Mouse (Mus musculus): ENCODE results near the gene Epop. TPM values are rescaled to one million over a fixed set of nuclear protein-coding genes. Genes with fewer than 3 reads are reported as not detected.
"Not testable (repeated sequence)": the region's sequence is repeated elsewhere in the genome, so short reads cannot be mapped to it uniquely, and the experiment has no call there.

The Epop gene
- polyA plus RNA-seq, 1 experiment from 2014 or later: 0.77 TPM

DNA sequence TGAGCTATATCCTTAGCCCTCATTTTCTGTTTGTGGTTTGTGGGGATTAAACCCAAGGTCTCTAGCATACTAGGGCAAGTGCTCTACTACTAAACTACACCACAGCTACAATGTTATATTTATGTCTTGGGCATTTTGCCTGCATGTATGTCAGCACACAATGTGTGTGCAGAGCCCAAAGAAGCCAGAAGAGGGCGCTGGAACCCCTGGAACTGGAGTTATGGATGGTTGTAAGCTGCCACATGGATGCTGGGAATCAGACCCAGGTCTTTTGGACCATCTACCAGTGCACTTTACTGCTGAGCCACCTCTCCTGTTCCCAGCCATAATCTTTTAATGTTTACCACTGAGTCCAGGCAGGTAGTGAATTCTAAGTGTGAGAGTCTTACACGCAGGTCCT lies 13.2 kb upstream of the Epop start:
- Histone ChIP-seq H3K9ac (ENCODE audit: low read length) (no peak overlapping the region), H3K27me3 (ENCODE audit: control insufficient read depth, insufficient read depth, low read length) (no peaks in the 10 kb centered on the region), H3K36me3 (ENCODE audit: control insufficient read depth, insufficient read depth, low read length) (no peaks in the 10 kb centered on the region), H3K4me3 (ENCODE audit: control insufficient read depth in 1 of 2, insufficient read depth in 1 of 2, low read depth in 1 of 2, low read length in 2 of 2) (no peak overlapping the region), H3K4me2 (ENCODE audit: low read length) (no peak overlapping the region), H3K4me1 (ENCODE audit: control insufficient read depth in 2 of 2, insufficient read depth in 2 of 2, low read length in 2 of 2) (no peaks in the 10 kb centered on the region), H3K9me3 (ENCODE audit: control insufficient read depth, low read length) (no peaks in the 10 kb centered on the region; the same call in 1 of the 2 replicates), H3K27ac (replicated peaks in 1 of 2; ENCODE audit: control insufficient read depth in 1 of 2, insufficient read depth in 1 of 2, low read depth in 2 of 2, low read length in 2 of 2) (no peak overlapping the region)
- WGBS: 51% methylated on average over 2 of the region's 2 CpGs
- ATAC-seq (ENCODE audit: insufficient number of reproducible peaks, insufficient read depth, low FRiP score, low read depth): no peak

DNA sequence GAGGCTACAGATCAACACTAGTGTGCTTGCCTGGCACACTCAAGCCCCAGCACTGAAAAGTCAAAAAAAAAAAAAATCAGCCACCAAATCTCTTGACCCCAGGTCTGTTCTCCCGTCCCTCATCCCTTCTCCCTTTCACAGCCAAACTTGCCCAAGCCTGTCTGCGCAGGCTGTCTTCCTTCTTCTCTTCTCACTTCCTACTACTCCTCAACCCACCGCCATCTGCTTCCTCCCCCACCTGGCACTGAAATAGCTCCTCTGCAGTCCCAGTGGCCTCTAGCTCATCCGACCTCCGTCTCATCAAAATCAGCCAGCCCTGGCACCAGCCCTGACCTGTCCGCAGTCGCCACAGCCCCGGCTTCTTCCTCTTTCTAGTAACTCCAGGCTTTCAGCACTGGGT lies 12.2 kb upstream of the Epop start:
- Histone ChIP-seq H3K4me2 (ENCODE audit: low read length) (no peak overlapping the region), H3K27me3 (ENCODE audit: control insufficient read depth, insufficient read depth, low read length) (no peaks in the 10 kb centered on the region), H3K36me3 (ENCODE audit: control insufficient read depth, insufficient read depth, low read length) (no peaks in the 10 kb centered on the region), H3K4me1 (ENCODE audit: control insufficient read depth in 2 of 2, insufficient read depth in 2 of 2, low read length in 2 of 2) (no peaks in the 10 kb centered on the region), H3K9me3 (ENCODE audit: control insufficient read depth, low read length) (no peaks in the 10 kb centered on the region; the same call in 1 of the 2 replicates), H3K4me3 (ENCODE audit: control insufficient read depth in 1 of 2, insufficient read depth in 1 of 2, low read depth in 1 of 2, low read length in 2 of 2) (no peak overlapping the region), H3K27ac (replicated peaks in 1 of 2; ENCODE audit: control insufficient read depth in 1 of 2, insufficient read depth in 1 of 2, low read depth in 2 of 2, low read length in 2 of 2) (no peak overlapping the region), H3K9ac (ENCODE audit: low read length) (no peak overlapping the region)
- WGBS: 49% methylated on average over 8 of the region's 8 CpGs
- no peak for ATAC-seq (ENCODE audit: insufficient number of reproducible peaks, insufficient read depth, low FRiP score, low read depth)

DNA sequence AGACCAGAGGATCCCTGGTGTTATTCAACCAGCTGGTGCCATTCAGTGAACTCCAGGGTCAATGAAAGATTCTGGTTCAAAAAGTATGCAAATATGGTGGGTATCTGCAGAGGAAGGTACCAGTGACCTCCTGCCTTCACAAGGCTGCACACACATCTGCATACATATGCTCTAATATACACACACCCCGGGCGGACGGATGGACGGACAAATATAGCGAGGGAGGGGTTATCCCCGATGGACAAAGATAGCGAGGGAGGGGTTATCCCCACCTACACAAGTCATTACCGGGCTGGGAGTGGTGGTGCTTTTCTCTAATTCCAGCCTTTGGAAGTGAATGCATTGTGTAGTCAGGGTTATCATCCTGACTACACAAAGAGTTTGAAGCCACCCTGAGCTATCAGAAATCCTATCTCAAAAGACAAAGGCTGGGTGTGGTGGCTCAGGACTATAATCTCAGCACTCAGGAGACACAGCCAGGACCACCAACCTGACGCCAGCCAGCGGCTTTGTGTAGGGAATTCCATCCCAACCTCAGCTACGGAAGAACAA lies 6.0 kb upstream of the Epop start:
- ATAC-seq (ENCODE audit: insufficient number of reproducible peaks, insufficient read depth, low FRiP score, low read depth): no peak

DNA sequence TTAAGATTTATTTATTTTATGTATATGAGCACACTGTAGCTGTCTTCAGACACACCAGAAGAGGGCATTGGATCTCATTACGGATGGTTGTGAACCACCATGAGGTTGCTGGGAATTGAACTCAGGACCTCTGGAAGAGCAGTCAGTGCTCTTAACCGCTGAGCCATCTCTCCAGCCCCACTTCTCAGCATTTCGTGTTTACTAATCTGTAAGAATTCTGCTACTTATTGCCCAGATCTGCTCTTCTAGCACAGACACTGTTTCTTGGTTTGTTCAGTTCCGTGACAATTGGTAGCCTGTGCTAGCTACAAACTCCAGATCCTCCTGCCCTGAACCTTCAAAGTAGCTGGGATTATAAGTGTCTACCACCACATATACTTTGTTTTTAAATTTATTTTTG lies 2.9 kb upstream of the Epop start:
- not testable (repeated sequence) for H3K36me3 ChIP-seq (ENCODE audit: control insufficient read depth, insufficient read depth, low read length); H3K9ac ChIP-seq (ENCODE audit: low read length); H3K4me3 ChIP-seq (ENCODE audit: control insufficient read depth in 1 of 2, insufficient read depth in 1 of 2, low read depth in 1 of 2, low read length in 2 of 2); ATAC-seq (ENCODE audit: insufficient number of reproducible peaks, insufficient read depth, low FRiP score, low read depth); H3K4me2 ChIP-seq (ENCODE audit: low read length); H3K9me3 ChIP-seq (ENCODE audit: control insufficient read depth, low read length); H3K4me1 ChIP-seq (ENCODE audit: control insufficient read depth in 2 of 2, insufficient read depth in 2 of 2, low read length in 2 of 2); H3K27ac ChIP-seq (replicated peaks in 1 of 2; ENCODE audit: control insufficient read depth in 1 of 2, insufficient read depth in 1 of 2, low read depth in 2 of 2, low read length in 2 of 2)
- H3K27me3 ChIP-seq (ENCODE audit: control insufficient read depth, insufficient read depth, low read length): peaks cover 41% of the 10 kb centered on the region
- 82% methylated on average over 4 of the region's 4 CpGs for WGBS

More for the DNA sequence above, 6.0 kb upstream of the Epop start:
- Histone ChIP-seq H3K9ac (ENCODE audit: low read length) (no peak overlapping the region), H3K27ac (replicated peaks in 1 of 2; ENCODE audit: control insufficient read depth in 1 of 2, insufficient read depth in 1 of 2, low read depth in 2 of 2, low read length in 2 of 2) (no peak overlapping the region), H3K9me3 (ENCODE audit: control insufficient read depth, low read length) (no peaks in the 10 kb centered on the region), H3K4me2 (ENCODE audit: low read length) (no peak overlapping the region), H3K4me1 (ENCODE audit: control insufficient read depth in 2 of 2, insufficient read depth in 2 of 2, low read length in 2 of 2) (no peaks in the 10 kb centered on the region; a peak in 1 of 4 replicates), H3K36me3 (ENCODE audit: control insufficient read depth, insufficient read depth, low read length) (no peaks in the 10 kb centered on the region), H3K27me3 (ENCODE audit: control insufficient read depth, insufficient read depth, low read length) (peaks cover 13% of the 10 kb centered on the region), H3K4me3 (ENCODE audit: control insufficient read depth in 1 of 2, insufficient read depth in 1 of 2, low read depth in 1 of 2, low read length in 2 of 2) (no peak overlapping the region)
- 68% methylated on average over 11 of the region's 11 CpGs for WGBS

DNA sequence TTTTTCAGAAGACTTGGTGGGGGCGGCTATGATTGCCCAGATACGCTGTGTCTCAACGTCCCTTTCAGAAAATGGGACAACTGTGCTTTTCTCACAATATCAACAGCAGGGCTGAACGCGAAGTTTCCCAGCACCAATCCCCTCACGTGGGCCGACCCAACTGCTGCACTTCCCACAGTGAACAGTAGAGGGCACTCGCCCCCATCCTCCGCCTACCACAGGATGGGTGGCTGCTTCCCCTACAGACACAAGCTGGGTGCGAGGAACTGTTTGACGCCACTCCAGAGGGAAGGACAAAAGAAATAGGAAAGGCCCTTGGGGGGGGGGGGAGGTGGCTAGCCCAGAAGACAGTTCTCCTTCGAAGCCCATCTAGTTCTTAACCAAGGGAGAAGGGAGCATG lies 2.4 kb upstream of the Epop start:
- Histone ChIP-seq H3K9me3 (ENCODE audit: control insufficient read depth, low read length) (no peaks in the 10 kb centered on the region), H3K27me3 (ENCODE audit: control insufficient read depth, insufficient read depth, low read length) (peaks cover 46% of the 10 kb centered on the region), H3K9ac (ENCODE audit: low read length) (no peak overlapping the region), H3K4me3 (ENCODE audit: control insufficient read depth in 1 of 2, insufficient read depth in 1 of 2, low read depth in 1 of 2, low read length in 2 of 2) (no peak overlapping the region), H3K4me2 (ENCODE audit: low read length) (no peak overlapping the region), H3K36me3 (ENCODE audit: control insufficient read depth, insufficient read depth, low read length) (no peaks in the 10 kb centered on the region), H3K27ac (replicated peaks in 1 of 2; ENCODE audit: control insufficient read depth in 1 of 2, insufficient read depth in 1 of 2, low read depth in 2 of 2, low read length in 2 of 2) (no peak overlapping the region), H3K4me1 (ENCODE audit: control insufficient read depth in 2 of 2, insufficient read depth in 2 of 2, low read length in 2 of 2) (peaks cover 2 to 7% of the 10 kb centered on the region in 2 experiments; a peak in 2 of 4 replicates)
- no peak for ATAC-seq (ENCODE audit: insufficient number of reproducible peaks, insufficient read depth, low FRiP score, low read depth)
- WGBS: 3% methylated on average over 12 of the region's 12 CpGs

GRCm38 (mm10) chr11:97631500-97631899 lies 2.0 kb upstream of the Epop start:
- WGBS: 14% methylated on average over 5 of the region's 5 CpGs
- H3K4me2 ChIP-seq (ENCODE audit: low read length): no peak overlapping the region
- H3K27me3 ChIP-seq (ENCODE audit: control insufficient read depth, insufficient read depth, low read length): peaks cover 51% of the 10 kb centered on the region
- no peak for ATAC-seq (ENCODE audit: insufficient number of reproducible peaks, insufficient read depth, low FRiP score, low read depth)
- H3K4me3 ChIP-seq (ENCODE audit: control insufficient read depth in 1 of 2, insufficient read depth in 1 of 2, low read depth in 1 of 2, low read length in 2 of 2): no peak overlapping the region
- no peaks in the 10 kb centered on the region for H3K9me3 ChIP-seq (ENCODE audit: control insufficient read depth, low read length)
- H3K27ac ChIP-seq (replicated peaks in 1 of 2; ENCODE audit: control insufficient read depth in 1 of 2, insufficient read depth in 1 of 2, low read depth in 2 of 2, low read length in 2 of 2): no peak overlapping the region
- H3K36me3 ChIP-seq (ENCODE audit: control insufficient read depth, insufficient read depth, low read length): no peaks in the 10 kb centered on the region
- peaks cover 2 to 7% of the 10 kb centered on the region in 2 experiments; a peak in 2 of 4 replicates for H3K4me1 ChIP-seq (ENCODE audit: control insufficient read depth in 2 of 2, insufficient read depth in 2 of 2, low read length in 2 of 2)
- H3K9ac ChIP-seq (ENCODE audit: low read length): no peak overlapping the region

DNA sequence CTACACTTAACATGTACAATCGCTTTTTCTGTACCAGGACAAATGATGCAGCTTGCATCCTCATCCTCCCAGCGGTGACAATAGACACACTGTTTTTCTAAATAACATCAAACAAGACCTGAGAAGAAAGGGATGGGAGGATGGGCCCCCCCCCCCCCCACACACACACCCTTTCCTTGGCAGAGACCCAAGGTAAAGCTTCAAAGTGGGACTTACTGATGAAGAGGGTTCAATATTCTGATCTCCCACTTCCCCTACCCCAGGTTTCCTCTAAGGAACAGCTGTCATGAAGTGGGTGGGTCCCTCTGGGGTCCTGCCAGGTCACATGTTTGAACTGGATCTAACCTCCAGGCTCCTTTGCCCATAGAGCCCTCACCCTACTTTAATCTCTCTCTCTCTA lies 1.5 kb upstream of the Epop start:
- Histone ChIP-seq H3K27ac (replicated peaks in 1 of 2; ENCODE audit: control insufficient read depth in 1 of 2, insufficient read depth in 1 of 2, low read depth in 2 of 2, low read length in 2 of 2) (no peak overlapping the region), H3K9ac (ENCODE audit: low read length) (no peak overlapping the region), H3K4me3 (ENCODE audit: control insufficient read depth in 1 of 2, insufficient read depth in 1 of 2, low read depth in 1 of 2, low read length in 2 of 2) (no peak overlapping the region), H3K9me3 (ENCODE audit: control insufficient read depth, low read length) (no peaks in the 10 kb centered on the region), H3K27me3 (ENCODE audit: control insufficient read depth, insufficient read depth, low read length) (peaks cover 55% of the 10 kb centered on the region), H3K4me1 (ENCODE audit: control insufficient read depth in 2 of 2, insufficient read depth in 2 of 2, low read length in 2 of 2) (peaks cover 2 to 7% of the 10 kb centered on the region in 2 experiments; a peak in 2 of 4 replicates), H3K36me3 (ENCODE audit: control insufficient read depth, insufficient read depth, low read length) (no peaks in the 10 kb centered on the region), H3K4me2 (ENCODE audit: low read length) (no peak overlapping the region)
- no peak for ATAC-seq (ENCODE audit: insufficient number of reproducible peaks, insufficient read depth, low FRiP score, low read depth)
- 27% methylated on average over 2 of the region's 2 CpGs for WGBS

Data from heart, embryonic 14.5 days (tissue).